Mouse (Mus musculus) limb, embryonic 14.5 days (tissue): ENCODE results near the gene Msmp. TPM values are rescaled to one million over a fixed set of nuclear protein-coding genes. Genes with fewer than 3 reads are reported as not detected.

Source experiments
- ATAC-seq: fragments of 200-750 bp; cut with Nextera tagmentation; 2 replicates; pipeline ENCODE4 v1.8.0; 2017; ENCODE audit warnings: low read depth, moderate number of reproducible peaks, moderate TSS enrichment; ENCODE audit not compliant: low FRiP score
- DNase-seq: peaks from one replicate; pipeline ENCODE4 v3.0.0-alpha.2; 2015; ENCODE audit warnings: low spot score
- H3K27ac ChIP-seq: fragments of 300-500 bp; sonication (generic); replicated peaks from 2 replicates; pipeline ENCODE4 v1.5.1; 2014; ENCODE audit warnings: low read depth, mild to moderate bottlenecking, low read length, moderate library complexity, mixed read lengths
- H3K27me3 ChIP-seq: fragments of 300-500 bp; sonication (generic); 2 replicates; pipeline ENCODE4 v1.6.1; 2014; ENCODE audit warnings: low read length, mixed read lengths; ENCODE audit not compliant: control insufficient read depth, insufficient read depth
- H3K36me3 ChIP-seq: fragments of 300-500 bp; sonication (generic); 2 replicates; pipeline ENCODE4 v1.6.1; 2014; ENCODE audit warnings: mild to moderate bottlenecking, low read length, moderate library complexity, mixed read lengths; ENCODE audit not compliant: control insufficient read depth, insufficient read depth
- H3K4me1 ChIP-seq: fragments of 300-500 bp; sonication (generic); 2 replicates; pipeline ENCODE4 v1.6.1; 2014; ENCODE audit warnings: antibody characterized with exemption, low read length, mixed read lengths; ENCODE audit not compliant: control insufficient read depth, insufficient read depth
- H3K4me2 ChIP-seq: fragments of 300-500 bp; sonication (generic); replicated peaks from 2 replicates; pipeline ENCODE4 v1.6.1; 2014; ENCODE audit warnings: low read depth, mild to moderate bottlenecking, low read length, moderate library complexity; ENCODE audit not compliant: severe bottlenecking
- H3K4me3 ChIP-seq: fragments of 300-500 bp; sonication (generic); replicated peaks from 2 replicates; pipeline ENCODE4 v1.5.1; 2014; ENCODE audit warnings: low read length
- H3K9ac ChIP-seq: fragments of 300-500 bp; sonication (generic); 2 replicates; pipeline ENCODE4 v1.6.1; 2014; ENCODE audit warnings: mild to moderate bottlenecking, low read depth, low read length, moderate library complexity; ENCODE audit not compliant: severe bottlenecking
- H3K9me3 ChIP-seq: fragments of 300-500 bp; sonication (generic); 2 replicates; pipeline ENCODE4 v1.6.1; 2016; ENCODE audit warnings: low read length; ENCODE audit not compliant: control insufficient read depth
- POLR2A ChIP-seq: fragments of 200-500 bp; IDR thresholded peaks from 2 replicates; pipeline ENCODE4 v1.8.0; 2012; ENCODE audit warnings: inconsistent platforms, mild to moderate bottlenecking, moderate library complexity, borderline replicate concordance; ENCODE audit not compliant: insufficient read depth, insufficient read length; ENCODE audit errors: extremely low read depth
- WGBS: fragments of 180-500 bp; shearing (Covaris S2); extraction: QIAGEN DNeasy Blood & Tissue Kit; methylation state at CpG from one replicate; pipeline ENCODE4 v1.1.7; 2014; 5-methylcytosine and 5-hydroxymethylcytosine counted together
- polyA plus RNA-seq, 2 experiments: library from polyadenylated mRNA; depleted of rRNA in 1 of 2; stranded (reverse) in 1 of 2; unstranded in 1 of 2; fragments of >200 nt; fragmentation: Nextera tagmentation in 1 of 2; extraction: Ambion mirVana in 1 of 2; gene quantifications; 2 replicates each; pipeline versions ENCODE4 v1.2.1 to v1.2.3; 2012 to 2014

Gene Msmp
- polyA plus RNA-seq, 2 experiments = 0.88 to 2.8 TPM

DNA sequence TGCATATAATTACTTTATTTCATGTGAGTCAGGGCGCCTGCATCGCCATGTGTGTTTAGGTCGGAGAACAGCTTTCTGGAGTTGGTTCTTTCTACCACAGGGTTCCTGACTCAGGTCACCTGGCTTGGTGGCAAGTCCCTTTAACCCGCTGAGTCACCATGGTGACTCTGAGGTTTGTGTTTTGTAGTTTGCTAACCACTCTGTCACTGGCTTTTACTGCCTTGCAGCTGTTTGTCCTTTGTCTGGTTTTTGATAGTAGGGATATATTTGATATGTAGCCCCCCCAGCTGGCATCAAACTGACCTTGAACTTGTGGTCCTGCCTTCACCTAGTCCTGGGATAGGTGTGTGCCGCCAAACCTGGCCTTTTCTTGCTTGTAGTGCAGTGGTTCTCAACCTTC is 2.1 kb downstream of the Msmp start:
- 89% methylated on average over 5 of the region's 5 CpGs for WGBS
- H3K27me3 ChIP-seq = no peaks in the 10 kb centered on the region
- H3K9ac ChIP-seq = no peak overlapping the region
- TF ChIP-seq POLR2A = no peak
- no peak overlapping the region for H3K4me3 ChIP-seq
- H3K4me1 ChIP-seq = peaks cover 14% of the 10 kb centered on the region
- no peaks in the 10 kb centered on the region for H3K9me3 ChIP-seq
- no peak overlapping the region for H3K27ac ChIP-seq
- H3K4me2 ChIP-seq = no peak overlapping the region
- ATAC-seq (no peak), DNase-seq (no peak)
- peaks cover 42% of the 10 kb centered on the region for H3K36me3 ChIP-seq

DNA sequence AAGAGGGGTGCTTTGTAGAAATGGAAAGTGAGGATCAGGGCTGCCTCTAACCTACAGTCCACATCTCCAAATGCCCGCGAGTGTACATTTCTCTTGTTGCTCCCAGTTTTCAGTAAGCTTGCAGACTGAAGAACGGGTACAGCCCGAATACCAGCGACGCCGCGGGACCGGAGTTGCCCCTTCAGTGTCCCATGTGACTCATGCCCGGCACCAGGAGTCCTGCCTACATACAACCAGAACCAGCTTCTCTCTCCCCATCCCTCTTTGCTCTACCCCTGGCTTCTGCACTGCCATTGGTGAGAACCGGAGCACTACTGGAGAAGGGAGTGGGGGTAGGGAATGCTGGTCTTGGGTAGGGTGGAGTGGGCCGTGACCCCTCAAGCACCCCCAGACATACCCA is 2.9 kb downstream of the Msmp start:
- Histone ChIP-seq H3K9me3 (no peaks in the 10 kb centered on the region), H3K9ac (no peak overlapping the region), H3K4me2 (no peak overlapping the region), H3K27me3 (no peaks in the 10 kb centered on the region), H3K36me3 (peaks cover 42% of the 10 kb centered on the region), H3K27ac (no peak overlapping the region), H3K4me3 (no peak overlapping the region), H3K4me1 (peaks cover 23% of the 10 kb centered on the region)
- 93% methylated on average over 12 of the region's 12 CpGs for WGBS
- DNase-seq (no peak), ATAC-seq (no peak)
- TF ChIP-seq POLR2A = no peak

DNA sequence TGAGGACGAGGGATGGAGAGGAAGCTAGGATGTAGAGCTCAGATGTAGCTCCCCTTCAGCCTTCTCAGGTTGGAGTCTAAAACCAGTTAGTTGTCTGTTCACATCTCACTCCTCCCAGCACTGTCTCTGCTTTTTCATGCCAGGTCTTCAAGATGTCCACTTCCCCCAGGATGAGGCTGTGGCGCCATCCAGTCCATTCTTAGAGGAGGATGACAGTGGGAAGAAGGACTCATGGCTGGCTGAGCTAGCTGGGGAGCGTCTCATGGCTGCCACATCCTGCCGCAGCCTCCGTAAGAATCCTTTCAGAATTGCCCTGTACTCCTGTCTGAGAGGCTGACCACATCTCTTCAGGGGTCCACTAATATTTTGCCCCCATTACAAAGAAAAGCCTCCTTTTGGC is 3.6 kb downstream of the Msmp start:
- Histone ChIP-seq H3K9ac (no peak overlapping the region), H3K4me3 (no peak overlapping the region), H3K4me2 (no peak overlapping the region), H3K9me3 (no peaks in the 10 kb centered on the region), H3K36me3 (peaks cover 42% of the 10 kb centered on the region), H3K4me1 (peaks cover 26% of the 10 kb centered on the region), H3K27ac (no peak overlapping the region), H3K27me3 (no peaks in the 10 kb centered on the region)
- DNase-seq = no peak
- TF ChIP-seq POLR2A = no peak
- ATAC-seq = no peak
- 91% methylated on average over 5 of the region's 5 CpGs for WGBS

DNA sequence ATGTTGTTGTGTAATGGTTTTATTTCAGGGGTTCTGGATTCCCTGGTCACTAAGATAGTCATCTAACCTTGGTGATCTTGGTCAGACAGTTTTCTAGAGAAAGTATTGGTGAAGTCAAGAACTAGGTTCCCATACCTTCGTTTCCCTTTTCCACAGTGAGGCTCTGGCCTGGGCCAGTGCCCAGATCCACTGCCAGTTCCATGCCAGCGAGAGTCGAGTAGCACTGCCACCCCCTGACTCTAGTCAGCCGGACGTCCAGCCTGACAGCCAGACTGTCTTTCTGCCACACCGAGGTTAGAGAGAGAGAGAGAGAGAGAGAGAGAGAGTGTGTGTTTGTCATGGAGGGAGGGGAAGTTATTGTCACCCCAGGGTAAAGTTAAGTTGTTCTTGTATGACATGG is 4.6 kb downstream of the Msmp start:
- Histone ChIP-seq H3K9ac (peak overlapping the region; percentile 80), H3K36me3 (peaks cover 48% of the 10 kb centered on the region)
- DNase-seq = no peak

DNA sequence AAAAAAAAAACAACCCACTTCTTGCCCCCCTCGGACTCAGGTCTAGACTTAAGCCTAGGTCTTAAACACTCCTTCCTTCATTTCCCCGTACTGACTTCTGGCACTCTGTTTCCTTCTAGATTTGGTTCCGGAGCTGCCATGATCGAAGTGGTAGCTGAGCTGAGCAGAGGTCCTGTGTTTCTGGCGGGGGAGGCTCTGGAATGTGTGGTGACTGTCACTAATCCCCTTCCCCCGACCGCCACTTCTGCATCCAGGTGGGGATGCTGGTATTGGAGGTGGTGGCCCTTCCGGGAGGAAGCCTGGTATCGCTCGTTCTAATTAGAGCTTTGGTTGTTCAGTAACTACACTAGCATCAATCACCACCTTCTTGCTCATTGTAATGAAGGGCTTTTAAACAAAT is 5.0 kb downstream of the Msmp start:
- DNase-seq (no peak), ATAC-seq (no peak)
- peaks cover 45% of the 10 kb centered on the region for H3K36me3 ChIP-seq
- WGBS = 4% methylated on average over 10 of the region's 10 CpGs
- peak overlapping the region; percentile 73; the same call in 1 of the 2 replicates for H3K27ac ChIP-seq
- H3K9me3 ChIP-seq = no peaks in the 10 kb centered on the region
- H3K27me3 ChIP-seq = no peaks in the 10 kb centered on the region
- peak overlapping the region; percentile 80 for H3K9ac ChIP-seq
- TF ChIP-seq POLR2A = no peak
- H3K4me3 ChIP-seq = peak overlapping the region; percentile 90
- peaks cover 26% of the 10 kb centered on the region for H3K4me1 ChIP-seq
- H3K4me2 ChIP-seq = peak overlapping the region; percentile 93

More for the DNA sequence above, 4.6 kb downstream of the Msmp start:
- H3K27ac ChIP-seq = no peak overlapping the region
- peak overlapping the region; percentile 90 for H3K4me3 ChIP-seq
- TF ChIP-seq POLR2A = no peak
- no peak for ATAC-seq
- WGBS = 80% methylated on average over 6 of the region's 6 CpGs
- peak overlapping the region; percentile 93 for H3K4me2 ChIP-seq
- peaks cover 26% of the 10 kb centered on the region for H3K4me1 ChIP-seq
- H3K9me3 ChIP-seq = no peaks in the 10 kb centered on the region
- no peaks in the 10 kb centered on the region for H3K27me3 ChIP-seq
